Mouse (Mus musculus) naive thymus-derived CD4-positive, alpha-beta T cell, adult 2 months (primary cell): ENCODE measurements around the gene Ackr1.
"Not testable (repeated sequence)": the region's sequence is repeated elsewhere in the genome, so short reads cannot be mapped to it uniquely, and the experiment has no call there.

Experiments used
- DNase-seq: peaks from one replicate; pipeline ENCODE4 v3.0.0-alpha.2; 2011; ENCODE audit warnings: low read depth

The Ackr1 gene

GRCm38 (mm10) chr1:173349192-173349591, 15.6 kb upstream of the Ackr1 start:
- no peak for DNase-seq

- no peak for DNase-seq
These were observed 15.0 kb upstream of the Ackr1 start for GRCm38 (mm10) chr1:173348527-173348926.

GRCm38 (mm10) chr1:173345112-173345511, 11.6 kb upstream of the Ackr1 start:
- no peak for DNase-seq

- DNase-seq: no peak
These were observed 10.4 kb upstream of the Ackr1 start for GRCm38 (mm10) chr1:173343934-173344333.

- DNase-seq: no peak
These were observed 8.9 kb upstream of the Ackr1 start for GRCm38 (mm10) chr1:173342425-173342824.

- peak; percentile 74 for DNase-seq
These were observed 6.0 kb upstream of the Ackr1 start for GRCm38 (mm10) chr1:173339543-173339942.

GRCm38 (mm10) chr1:173337008-173337407, 3.5 kb upstream of the Ackr1 start:
- DNase-seq: no peak

GRCm38 (mm10) chr1:173335903-173336302, 2.4 kb upstream of the Ackr1 start:
- no peak for DNase-seq

- no peak for DNase-seq
These were observed 1.1 kb downstream of the Ackr1 start for GRCm38 (mm10) chr1:173332418-173332817.

- DNase-seq: no peak
These were observed 3.8 kb downstream of the Ackr1 start for GRCm38 (mm10) chr1:173329743-173330142.

GRCm38 (mm10) chr1:173329185-173329584, 4.4 kb downstream of the Ackr1 start:
- no peak for DNase-seq

- DNase-seq: no peak
These were observed 5.1 kb downstream of the Ackr1 start for GRCm38 (mm10) chr1:173328446-173328845.

- DNase-seq: no peak
These were observed 7.0 kb downstream of the Ackr1 start for GRCm38 (mm10) chr1:173326552-173326951.

GRCm38 (mm10) chr1:173325395-173325794, 8.2 kb downstream of the Ackr1 start:
- DNase-seq: no peak

- DNase-seq: no peak
These were observed 8.6 kb downstream of the Ackr1 start for GRCm38 (mm10) chr1:173324961-173325360.

GRCm38 (mm10) chr1:173323839-173324585, 9.5 kb downstream of the Ackr1 start:
- peak; percentile 37 for DNase-seq

- DNase-seq: no peak
These were observed 11.3 kb downstream of the Ackr1 start for GRCm38 (mm10) chr1:173322249-173322627.

- DNase-seq: no peak
These were observed 11.8 kb downstream of the Ackr1 start for GRCm38 (mm10) chr1:173321593-173322248.

- no peak for DNase-seq
These were observed 15.5 kb downstream of the Ackr1 start for GRCm38 (mm10) chr1:173317925-173318477.

- no peak for DNase-seq
These were observed 17.8 kb downstream of the Ackr1 start for GRCm38 (mm10) chr1:173315725-173316124.

- not testable (repeated sequence) for DNase-seq
These were observed 20.0 kb downstream of the Ackr1 start for GRCm38 (mm10) chr1:173313535-173314050.

GRCm38 (mm10) chr1:173302795-173303194, 30.8 kb downstream of the Ackr1 start:
- DNase-seq: not testable (repeated sequence)
